Mouse (Mus musculus) forebrain, postnatal 0 days (tissue): ENCODE results near the gene Zfp867. TPM values are rescaled to one million over a fixed set of nuclear protein-coding genes. Genes with fewer than 3 reads are reported as not detected.

Source experiments
- ATAC-seq: fragments of 200-750 bp; cut with Nextera tagmentation; 2 replicates; pipeline ENCODE4 v1.8.0; 2017; ENCODE audit warnings: mild to moderate bottlenecking, moderate library complexity
- DNase-seq: peaks from one replicate; pipeline ENCODE4 v3.0.0-alpha.2; 2015
- H3K27ac ChIP-seq: fragments of 300-500 bp; sonication (generic); 2 replicates; pipeline ENCODE4 v1.5.1; 2014; ENCODE audit warnings: low read depth, mild to moderate bottlenecking, antibody characterized with exemption, low read length, moderate library complexity, mixed read lengths
- H3K27me3 ChIP-seq: fragments of 300-500 bp; sonication (generic); 2 replicates; pipeline ENCODE4 v1.6.1; 2014; ENCODE audit warnings: mild to moderate bottlenecking, low read length, mixed read lengths; ENCODE audit not compliant: insufficient read depth
- H3K36me3 ChIP-seq: fragments of 300-500 bp; sonication (generic); 2 replicates; pipeline ENCODE4 v1.6.1; 2014; ENCODE audit warnings: mild to moderate bottlenecking, moderate library complexity; ENCODE audit not compliant: insufficient read depth
- H3K4me1 ChIP-seq: fragments of 300-500 bp; sonication (generic); 2 replicates; pipeline ENCODE4 v1.6.1; 2014; ENCODE audit warnings: antibody characterized with exemption; ENCODE audit not compliant: insufficient read depth
- H3K4me2 ChIP-seq: fragments of 300-500 bp; sonication (generic); 2 replicates; pipeline ENCODE4 v1.6.1; 2014; ENCODE audit warnings: low read depth, mild to moderate bottlenecking, moderate library complexity
- H3K4me3 ChIP-seq: fragments of 300-500 bp; sonication (generic); 2 replicates; pipeline ENCODE4 v1.5.1; 2014; ENCODE audit warnings: low read depth, low read length, mixed read lengths
- H3K9ac ChIP-seq: fragments of 300-500 bp; sonication (generic); 2 replicates; pipeline ENCODE4 v1.6.1; 2014; ENCODE audit warnings: mild to moderate bottlenecking
- H3K9me3 ChIP-seq: fragments of 300-500 bp; sonication (generic); 2 replicates; pipeline ENCODE4 v1.6.1; 2016; ENCODE audit warnings: low read length
- CTCF ChIP-seq: sonication (generic); IDR thresholded peaks from 2 replicates; pipeline ENCODE4 v1.5.1; 2016; ENCODE audit warnings: antibody characterized with exemption, control low read depth, low read depth
- WGBS: fragments of 180-500 bp; shearing (Covaris S2); extraction: QIAGEN DNeasy Blood & Tissue Kit; methylation state at CpG from one replicate; pipeline ENCODE4 v1.1.7; 2014; 5-methylcytosine and 5-hydroxymethylcytosine counted together
- polyA plus RNA-seq: library from polyadenylated mRNA; unstranded; fragments of >200 nt; fragmentation: Nextera tagmentation; extraction: Ambion mirVana; gene quantifications from 2 replicates; pipeline ENCODE4 v1.2.1, GENCODE M21; 2015
- total RNA-seq: library from RNA; depleted of rRNA; stranded (reverse); fragments of >200 nt; gene quantifications from 2 replicates; pipeline ENCODE4 v1.2.3, GENCODE M21; 2014; rRNA removed

Zfp867 gene
- total RNA-seq = 14.1 and 14.2 TPM in 2 replicates
- polyA plus RNA-seq = 5.6 and 7.5 TPM in 2 replicates

GRCm38 (mm10) chr11:59472326-59472677 is at the start of gene Zfp867:
Gene Zfp867, minus strand, starts transcription at chr11:59472474.
- Histone ChIP-seq H3K9ac (peak within 1 kb of the TSS; percentile 95), H3K9me3 (no peaks in the 10 kb centered on the region), H3K36me3 (no peaks in the 10 kb centered on the region), H3K27me3 (no peaks in the 10 kb centered on the region), H3K27ac (peak within 1 kb of the TSS; percentile 83), H3K4me2 (peak within 1 kb of the TSS; percentile 83), H3K4me1 (0 out of 2 replicates have a peak, but pooled peaks cover 5% of the 10 kb centered on the region), H3K4me3 (peak within 1 kb of the TSS; percentile 96)
- TF ChIP-seq CTCF = no peak
- DNase-seq (peak; percentile 94), ATAC-seq (peak; percentile 99)
- WGBS = under 1% methylated on average over 19 of the region's 19 CpGs

- no peaks in the 10 kb centered on the region for H3K27me3 ChIP-seq
- no peak for DNase-seq
- 69% methylated on average over 6 of the region's 6 CpGs for WGBS
- no peak for TF ChIP-seq CTCF
- no peaks in the 10 kb centered on the region for H3K9me3 ChIP-seq
- no peak overlapping the region for H3K27ac ChIP-seq
- no peak for ATAC-seq
- no peak overlapping the region for H3K4me2 ChIP-seq
- H3K4me3 ChIP-seq = no peak overlapping the region
- H3K9ac ChIP-seq = no peak overlapping the region
- no peaks in the 10 kb centered on the region for H3K4me1 ChIP-seq
- no peaks in the 10 kb centered on the region for H3K36me3 ChIP-seq
Observed at GRCm38 (mm10) chr11:59519741-59520495, 47.6 kb upstream of the Zfp867 start.

GRCm38 (mm10) chr11:59518226-59518625 is 46.0 kb upstream of the Zfp867 start:
- no peaks in the 10 kb centered on the region for H3K9me3 ChIP-seq
- 68% methylated on average over 10 of the region's 10 CpGs for WGBS
- H3K4me2 ChIP-seq = no peak overlapping the region
- H3K4me1 ChIP-seq = no peaks in the 10 kb centered on the region
- no peak for TF ChIP-seq CTCF
- no peaks in the 10 kb centered on the region for H3K27me3 ChIP-seq
- H3K9ac ChIP-seq = no peak overlapping the region
- no peak for ATAC-seq
- no peak overlapping the region for H3K27ac ChIP-seq
- DNase-seq = no peak
- no peaks in the 10 kb centered on the region for H3K36me3 ChIP-seq
- H3K4me3 ChIP-seq = no peak overlapping the region

- no peak overlapping the region for H3K9ac ChIP-seq
Observed at GRCm38 (mm10) chr11:59517441-59517840, 45.2 kb upstream of the Zfp867 start.

GRCm38 (mm10) chr11:59514789-59515188 is 42.5 kb upstream of the Zfp867 start:
- 63% methylated on average over 3 of the region's 3 CpGs for WGBS
- TF ChIP-seq CTCF = no peak

More at GRCm38 (mm10) chr11:59517441-59517840, 45.2 kb upstream of the Zfp867 start:
- Histone ChIP-seq H3K9me3 (no peaks in the 10 kb centered on the region), H3K27me3 (no peaks in the 10 kb centered on the region), H3K4me1 (no peaks in the 10 kb centered on the region), H3K36me3 (no peaks in the 10 kb centered on the region; the same call in 1 of the 2 replicates), H3K4me3 (no peak overlapping the region), H3K4me2 (no peak overlapping the region), H3K27ac (no peak overlapping the region)
- ATAC-seq (no peak), DNase-seq (no peak)
- no peak for TF ChIP-seq CTCF
- WGBS = 97% methylated on average over 1 of the region's 1 CpGs

GRCm38 (mm10) chr11:59514381-59514780 is 42.1 kb upstream of the Zfp867 start:
- Histone ChIP-seq H3K4me2 (no peak overlapping the region), H3K9me3 (no peaks in the 10 kb centered on the region), H3K4me1 (no peaks in the 10 kb centered on the region), H3K9ac (no peak overlapping the region), H3K27me3 (no peaks in the 10 kb centered on the region), H3K36me3 (no peaks in the 10 kb centered on the region; the same call in none of the 2 replicates), H3K27ac (no peak overlapping the region), H3K4me3 (no peak overlapping the region)
- ATAC-seq (no peak), DNase-seq (no peak)
- WGBS = 55% methylated on average over 6 of the region's 6 CpGs
- no peak for TF ChIP-seq CTCF

More at GRCm38 (mm10) chr11:59514789-59515188, 42.5 kb upstream of the Zfp867 start:
- Histone ChIP-seq H3K9me3 (no peaks in the 10 kb centered on the region), H3K27ac (no peak overlapping the region), H3K27me3 (no peaks in the 10 kb centered on the region), H3K4me1 (no peaks in the 10 kb centered on the region), H3K4me2 (no peak overlapping the region), H3K9ac (no peak overlapping the region), H3K4me3 (no peak overlapping the region), H3K36me3 (no peaks in the 10 kb centered on the region; the same call in none of the 2 replicates)
- no peak for ATAC-seq
- DNase-seq = no peak

GRCm38 (mm10) chr11:59513556-59513955 is 41.3 kb upstream of the Zfp867 start:
- Histone ChIP-seq H3K4me3 (no peak overlapping the region), H3K9ac (no peak overlapping the region), H3K4me2 (no peak overlapping the region), H3K36me3 (peaks cover 7% of the 10 kb centered on the region), H3K27ac (no peak overlapping the region), H3K27me3 (no peaks in the 10 kb centered on the region), H3K4me1 (no peaks in the 10 kb centered on the region), H3K9me3 (no peaks in the 10 kb centered on the region)
- DNase-seq = no peak
- TF ChIP-seq CTCF = no peak; the same call in 1 of the 2 replicates
- ATAC-seq = no peak
- WGBS = 88% methylated on average over 3 of the region's 3 CpGs
